Mouse (Mus musculus) forebrain, embryonic 10.5 days (tissue): Measurements from ENCODE around the gene Zfp617. TPM values are rescaled to one million over a fixed set of nuclear protein-coding genes. Genes with fewer than 3 reads are reported as not detected.
"Not testable (repeated sequence)": the region's sequence is repeated elsewhere in the genome, so short reads cannot be mapped to it uniquely, and the experiment has no call there.

ENCODE experiments used
- DNase-seq: peaks from one replicate; pipeline ENCODE4 v3.0.0-alpha.2; 2017; ENCODE audit warnings: low spot score; ENCODE audit errors: extremely low spot score
- H3K27ac ChIP-seq: fragments of 300-500 bp; sonication (generic); 2 replicates; pipeline ENCODE4 v1.5.1; 2016; ENCODE audit warnings: mild to moderate bottlenecking
- H3K27me3 ChIP-seq: fragments of 300-500 bp; sonication (generic); 2 replicates; pipeline ENCODE4 v1.6.1; 2016; ENCODE audit warnings: mild to moderate bottlenecking; ENCODE audit not compliant: poor library complexity, severe bottlenecking
- H3K36me3 ChIP-seq: fragments of 300-500 bp; sonication (generic); replicated peaks from 2 replicates; pipeline ENCODE4 v1.6.1; 2016; ENCODE audit warnings: mild to moderate bottlenecking, moderate library complexity
- H3K4me1 ChIP-seq: fragments of 300-500 bp; sonication (generic); 2 replicates; pipeline ENCODE4 v1.6.1; 2016
- H3K4me3 ChIP-seq: fragments of 300-500 bp; sonication (generic); 2 replicates; pipeline ENCODE4 v1.5.1; 2016; ENCODE audit warnings: mild to moderate bottlenecking, moderate library complexity
- H3K9me3 ChIP-seq: fragments of 300-500 bp; sonication (generic); 2 replicates; pipeline ENCODE4 v1.6.1; 2016; ENCODE audit warnings: mild to moderate bottlenecking, moderate library complexity
- WGBS: fragments of 180-500 bp; shearing (Covaris S2); methylation state at CpG from one replicate; pipeline ENCODE4 v1.1.7; 2016; 5-methylcytosine and 5-hydroxymethylcytosine counted together
- polyA plus RNA-seq: library from polyadenylated mRNA; unstranded; fragments of >200 nt; fragmentation: Nextera tagmentation; extraction: Ambion mirVana; gene quantifications from 2 replicates; pipeline ENCODE4 v1.2.1, GENCODE M21; 2016

The Zfp617 gene
- polyA plus RNA-seq, 1 experiment from 2014 or later, result 36.9 TPM

- peaks cover 69% of the 10 kb centered on the region for H3K36me3 ChIP-seq
- H3K4me1 ChIP-seq, result peaks cover 12% of the 10 kb centered on the region
- peaks cover 18% of the 10 kb centered on the region; the same call in 1 of the 2 replicates for H3K9me3 ChIP-seq
- no peaks in the 10 kb centered on the region for H3K27me3 ChIP-seq
- no peak for DNase-seq
- H3K4me3 ChIP-seq, result no peak overlapping the region
- H3K27ac ChIP-seq, result no peak overlapping the region
These were observed 19.3 kb downstream of the Zfp617 start for GRCm38 (mm10) chr8:71927779-71928178.

GRCm38 (mm10) chr8:71938037-71938436 is 29.6 kb downstream of the Zfp617 start:
- DNase-seq, H3K27me3 ChIP-seq, H3K27ac ChIP-seq, H3K4me1 ChIP-seq, H3K4me3 ChIP-seq: not testable (repeated sequence)
- 83% methylated on average over 2 of the region's 2 CpGs for WGBS
- H3K36me3 ChIP-seq, result peaks cover 19% of the 10 kb centered on the region
- peaks cover 13% of the 10 kb centered on the region for H3K9me3 ChIP-seq

GRCm38 (mm10) chr8:71940293-71941208 is 32.1 kb downstream of the Zfp617 start:
- no peak overlapping the region for H3K27ac ChIP-seq
- H3K4me1 ChIP-seq, result no peaks in the 10 kb centered on the region
- 86% methylated on average over 2 of the region's 2 CpGs for WGBS
- no peaks in the 10 kb centered on the region; the same call in 1 of the 2 replicates for H3K36me3 ChIP-seq
- no peaks in the 10 kb centered on the region for H3K27me3 ChIP-seq
- H3K9me3 ChIP-seq, result no peaks in the 10 kb centered on the region
- H3K4me3 ChIP-seq, result no peak overlapping the region
- no peak for DNase-seq

GRCm38 (mm10) chr8:71941776-71942175 is 33.3 kb downstream of the Zfp617 start:
- no peaks in the 10 kb centered on the region for H3K27me3 ChIP-seq
- 75% methylated on average over 1 of the region's 1 CpGs for WGBS
- no peaks in the 10 kb centered on the region for H3K36me3 ChIP-seq
- no peak overlapping the region for H3K4me3 ChIP-seq
- DNase-seq, result no peak
- no peaks in the 10 kb centered on the region for H3K4me1 ChIP-seq
- no peaks in the 10 kb centered on the region for H3K9me3 ChIP-seq
- H3K27ac ChIP-seq, result no peak overlapping the region

- DNase-seq, result no peak
- Histone ChIP-seq H3K36me3 (peaks cover 14% of the 10 kb centered on the region), H3K27me3 (no peaks in the 10 kb centered on the region), H3K4me3 (no peak overlapping the region), H3K9me3 (peaks cover 5% of the 10 kb centered on the region; the same call in 1 of the 2 replicates), H3K4me1 (peaks cover 18% of the 10 kb centered on the region), H3K27ac (no peak overlapping the region)
- WGBS, result 89% methylated on average over 5 of the region's 5 CpGs
These were observed 40.2 kb downstream of the Zfp617 start for GRCm38 (mm10) chr8:71948624-71949023.

GRCm38 (mm10) chr8:71950482-71951221 is 42.2 kb downstream of the Zfp617 start, which contains the start of gene Zfp961:
Zfp961 (plus strand) TSS chr8:71951038.
- Histone ChIP-seq H3K27ac (peak within 1 kb of the TSS; percentile 93), H3K27me3 (no peaks in the 10 kb centered on the region), H3K36me3 (peaks cover 34% of the 10 kb centered on the region), H3K9me3 (peaks cover 26% of the 10 kb centered on the region), H3K4me3 (peak within 1 kb of the TSS; percentile 80), H3K4me1 (peaks cover 18% of the 10 kb centered on the region)
- DNase-seq, result peak; percentile 93
- WGBS, result 3% methylated on average over 34 of the region's 34 CpGs

GRCm38 (mm10) chr8:71951436-71952161 is 43.2 kb downstream of the Zfp617 start:
- peak overlapping the region; percentile 80 for H3K4me3 ChIP-seq
- peak; percentile 17 for DNase-seq
- WGBS, result 50% methylated on average over 14 of the region's 14 CpGs
- no peaks in the 10 kb centered on the region for H3K27me3 ChIP-seq
- peaks cover 18% of the 10 kb centered on the region for H3K4me1 ChIP-seq
- peaks cover 33% of the 10 kb centered on the region for H3K9me3 ChIP-seq
- peak overlapping the region; percentile 93 for H3K27ac ChIP-seq
- H3K36me3 ChIP-seq, result peaks cover 39% of the 10 kb centered on the region

- WGBS, result 97% methylated on average over 1 of the region's 1 CpGs
- DNase-seq, result no peak
- H3K4me3 ChIP-seq, result peak overlapping the region; percentile 80; the same call in 1 of the 2 replicates
- H3K9me3 ChIP-seq, result peaks cover 36% of the 10 kb centered on the region
- H3K27me3 ChIP-seq, result no peaks in the 10 kb centered on the region
- peaks cover 39% of the 10 kb centered on the region for H3K36me3 ChIP-seq
- peaks cover 18% of the 10 kb centered on the region for H3K4me1 ChIP-seq
- no peak overlapping the region for H3K27ac ChIP-seq
These were observed 44.1 kb downstream of the Zfp617 start for GRCm38 (mm10) chr8:71952489-71952888.

GRCm38 (mm10) chr8:71952961-71953700 is 44.7 kb downstream of the Zfp617 start:
- WGBS, result 96% methylated on average over 16 of the region's 16 CpGs
- not testable (repeated sequence) for H3K27ac ChIP-seq, DNase-seq, H3K4me3 ChIP-seq, H3K27me3 ChIP-seq
- peaks cover 39% of the 10 kb centered on the region for H3K9me3 ChIP-seq
- peaks cover 18% of the 10 kb centered on the region for H3K4me1 ChIP-seq
- H3K36me3 ChIP-seq, result peaks cover 43% of the 10 kb centered on the region

GRCm38 (mm10) chr8:71954666-71955065 is 46.2 kb downstream of the Zfp617 start:
- H3K27ac ChIP-seq, result no peak overlapping the region
- H3K36me3 ChIP-seq, result peaks cover 51% of the 10 kb centered on the region
- 95% methylated on average over 9 of the region's 9 CpGs for WGBS
- no peak overlapping the region for H3K4me3 ChIP-seq
- no peak for DNase-seq
- H3K9me3 ChIP-seq, result peaks cover 45% of the 10 kb centered on the region
- H3K27me3 ChIP-seq, result no peaks in the 10 kb centered on the region
- H3K4me1 ChIP-seq, result peaks cover 18% of the 10 kb centered on the region

- Histone ChIP-seq H3K27ac (no peak overlapping the region), H3K9me3 (peaks cover 32% of the 10 kb centered on the region), H3K4me3 (no peak overlapping the region), H3K27me3 (no peaks in the 10 kb centered on the region), H3K36me3 (peaks cover 74% of the 10 kb centered on the region), H3K4me1 (no peaks in the 10 kb centered on the region)
- no peak for DNase-seq
These were observed 52.0 kb downstream of the Zfp617 start for GRCm38 (mm10) chr8:71960483-71960882.

- Histone ChIP-seq H3K27ac (no peak overlapping the region), H3K9me3 (peaks cover 34% of the 10 kb centered on the region), H3K4me3 (no peak overlapping the region), H3K36me3 (peaks cover 80% of the 10 kb centered on the region), H3K4me1 (no peaks in the 10 kb centered on the region), H3K27me3 (no peaks in the 10 kb centered on the region)
- DNase-seq, result no peak
- WGBS, result 95% methylated on average over 5 of the region's 5 CpGs
These were observed 53.4 kb downstream of the Zfp617 start for GRCm38 (mm10) chr8:71961796-71962195.
